Mouse (Mus musculus) heart, embryonic 10.5 days (tissue): ENCODE data around the gene Khdc3. TPM values are rescaled to one million over a fixed set of nuclear protein-coding genes. Genes with fewer than 3 reads are reported as not detected.
"Not testable (repeated sequence)": the region's sequence is repeated elsewhere in the genome, so short reads cannot be mapped to it uniquely, and the experiment has no call there.

Source experiments
- DNase-seq: peaks from one replicate; pipeline ENCODE4 v3.0.0-alpha.2; 2017; ENCODE audit warnings: low spot score
- H3K27ac ChIP-seq: fragments of 300-500 bp; sonication (generic); 2 replicates; pipeline ENCODE4 v1.5.1; 2016; ENCODE audit warnings: mild to moderate bottlenecking
- H3K27me3 ChIP-seq: fragments of 300-500 bp; sonication (generic); 2 replicates; pipeline ENCODE4 v1.6.1; 2016; ENCODE audit warnings: mild to moderate bottlenecking; ENCODE audit not compliant: poor library complexity, insufficient read depth, severe bottlenecking
- H3K36me3 ChIP-seq: fragments of 300-500 bp; sonication (generic); 2 replicates; pipeline ENCODE4 v1.6.1; 2016; ENCODE audit warnings: mild to moderate bottlenecking, moderate library complexity
- H3K4me1 ChIP-seq: fragments of 300-500 bp; sonication (generic); 2 replicates; pipeline ENCODE4 v1.6.1; 2016; ENCODE audit warnings: mild to moderate bottlenecking
- H3K4me3 ChIP-seq: fragments of 300-500 bp; sonication (generic); 2 replicates; pipeline ENCODE4 v1.5.1; 2016; ENCODE audit warnings: mild to moderate bottlenecking, moderate library complexity
- H3K9me3 ChIP-seq: fragments of 300-500 bp; sonication (generic); 2 replicates; pipeline ENCODE4 v1.6.1; 2016; ENCODE audit warnings: mild to moderate bottlenecking, moderate library complexity
- WGBS: fragments of 180-500 bp; shearing (Covaris S2); methylation state at CpG from one replicate; pipeline ENCODE4 v1.1.7; 2016; 5-methylcytosine and 5-hydroxymethylcytosine counted together
- polyA plus RNA-seq: library from polyadenylated mRNA; unstranded; fragments of >200 nt; fragmentation: Nextera tagmentation; extraction: Ambion mirVana; gene quantifications from 2 replicates; pipeline ENCODE4 v1.2.1, GENCODE M21; 2016

Khdc3 gene
- polyA plus RNA-seq, 1 experiment from 2014 or later: not detected

DNA sequence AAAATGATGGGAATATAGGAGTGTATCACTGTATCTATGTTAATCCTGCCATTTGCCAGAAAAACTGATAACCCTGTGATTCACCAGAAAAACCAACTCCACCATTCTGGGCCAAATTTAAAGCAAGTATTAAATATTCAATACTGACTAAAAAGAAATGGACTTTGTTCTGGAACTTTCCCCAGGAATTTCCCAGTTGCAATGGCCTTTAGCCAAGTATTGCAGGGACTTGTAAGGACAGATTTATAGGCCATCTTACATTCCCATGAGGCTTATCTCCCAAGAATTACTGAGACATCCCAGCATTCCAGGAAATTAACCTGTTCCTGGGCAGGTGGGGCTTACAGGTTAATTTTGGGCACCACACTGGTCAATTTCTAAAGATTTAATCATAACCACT lies 4.1 kb downstream of the Khdc3 start:
- Histone ChIP-seq H3K4me1 (peaks cover 9% of the 10 kb centered on the region), H3K36me3 (no peaks in the 10 kb centered on the region), H3K4me3 (no peak overlapping the region), H3K9me3 (no peaks in the 10 kb centered on the region), H3K27me3 (peaks cover 58% of the 10 kb centered on the region), H3K27ac (no peak overlapping the region)
- DNase-seq: no peak

DNA sequence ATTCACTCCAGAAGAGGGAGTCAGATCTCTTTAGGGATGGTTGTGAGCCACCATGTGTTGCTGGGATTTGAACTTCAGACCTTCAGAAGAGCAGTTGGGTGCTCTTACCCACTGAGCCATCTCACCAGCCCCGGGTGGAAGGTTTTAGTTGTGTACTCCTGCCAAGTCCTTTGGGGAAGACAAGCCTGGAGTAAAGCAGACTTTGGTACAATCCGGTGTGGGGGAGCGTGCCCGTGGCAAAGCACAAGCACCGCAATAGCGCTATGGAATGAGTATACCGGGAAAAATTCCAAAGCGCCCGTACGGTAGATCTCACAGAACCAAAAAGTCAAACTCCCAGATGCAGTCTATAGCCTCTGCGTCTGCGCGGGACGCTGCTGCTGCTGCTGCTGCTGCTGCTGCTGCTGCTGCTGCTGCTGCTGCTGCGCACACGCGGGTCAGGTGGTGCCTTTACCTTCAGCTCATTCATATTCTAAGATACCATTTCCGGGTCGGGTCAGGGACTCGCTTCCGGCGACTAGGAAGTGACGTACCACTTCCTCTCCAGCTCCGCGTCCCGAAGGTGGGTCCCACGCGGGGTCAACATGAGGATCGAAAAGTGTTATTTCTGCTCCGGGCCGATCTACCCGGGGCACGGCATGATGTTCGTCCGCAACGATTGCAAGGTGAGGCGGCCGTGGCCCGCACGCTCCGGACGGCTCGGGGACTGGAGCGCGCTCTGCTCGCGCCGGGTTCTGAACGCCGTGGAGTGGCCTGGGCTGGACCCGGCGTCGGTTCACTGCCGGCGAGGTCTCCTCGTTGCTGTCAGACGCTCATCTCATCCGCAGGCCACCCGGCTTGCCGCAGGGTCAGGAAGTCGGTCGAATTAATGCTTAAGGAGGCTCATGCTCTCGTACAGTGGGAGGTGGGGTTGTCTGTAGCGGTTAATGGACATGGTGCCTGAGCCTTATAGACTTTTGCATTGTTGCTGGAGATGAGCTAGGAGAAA lies 11.6 kb downstream of the Khdc3 start, which contains the start of gene Rsl24d1:
Gene Rsl24d1 (plus strand): TSS at position 508 of the 988 bp plus-strand sequence.
- H3K9me3 ChIP-seq: no peaks in the 10 kb centered on the region
- under 1% methylated on average over 64 of the region's 64 CpGs for WGBS
- H3K27me3 ChIP-seq: no peaks in the 10 kb centered on the region
- peak within 1 kb of the TSS; percentile 89 for H3K27ac ChIP-seq
- H3K4me1 ChIP-seq: 0 out of 2 replicates have a peak, but pooled peaks cover 5% of the 10 kb centered on the region
- peak; percentile 97 for DNase-seq
- H3K4me3 ChIP-seq: peak within 1 kb of the TSS; percentile 96
- H3K36me3 ChIP-seq: peaks cover 29% of the 10 kb centered on the region

- not testable (repeated sequence) for H3K27me3 ChIP-seq, H3K9me3 ChIP-seq, H3K4me1 ChIP-seq, H3K4me3 ChIP-seq, DNase-seq, H3K27ac ChIP-seq
- 94% methylated on average over 6 of the region's 6 CpGs for WGBS
- H3K36me3 ChIP-seq: peaks cover 60% of the 10 kb centered on the region
These were observed 15.1 kb downstream of the Khdc3 start for GRCm38 (mm10) chr9:73116704-73117103.

GRCm38 (mm10) chr9:73118012-73118411 lies 16.4 kb downstream of the Khdc3 start:
- H3K36me3 ChIP-seq: peaks cover 70% of the 10 kb centered on the region
- no peak overlapping the region for H3K27ac ChIP-seq
- no peaks in the 10 kb centered on the region for H3K27me3 ChIP-seq
- H3K4me3 ChIP-seq: no peak overlapping the region
- 0 out of 2 replicates have a peak, but pooled peaks cover 5% of the 10 kb centered on the region for H3K4me1 ChIP-seq
- WGBS: 82% methylated on average over 4 of the region's 4 CpGs
- DNase-seq: no peak
- H3K9me3 ChIP-seq: no peaks in the 10 kb centered on the region

GRCm38 (mm10) chr9:73121735-73122134 lies 20.1 kb downstream of the Khdc3 start:
- 74% methylated on average over 8 of the region's 8 CpGs for WGBS

GRCm38 (mm10) chr9:73125043-73125570 lies 23.5 kb downstream of the Khdc3 start:
- no peak for DNase-seq
- H3K36me3 ChIP-seq: peaks cover 94% of the 10 kb centered on the region
- H3K27me3 ChIP-seq: no peaks in the 10 kb centered on the region
- H3K4me1 ChIP-seq: no peaks in the 10 kb centered on the region
- no peak overlapping the region for H3K4me3 ChIP-seq
- WGBS: 87% methylated on average over 8 of the region's 8 CpGs
- no peak overlapping the region for H3K27ac ChIP-seq
- no peaks in the 10 kb centered on the region for H3K9me3 ChIP-seq

More at GRCm38 (mm10) chr9:73121735-73122134, 20.1 kb downstream of the Khdc3 start:
- H3K27me3 ChIP-seq: no peaks in the 10 kb centered on the region
- H3K36me3 ChIP-seq: peaks cover 89% of the 10 kb centered on the region
- no peak overlapping the region for H3K27ac ChIP-seq
- DNase-seq: no peak
- H3K9me3 ChIP-seq: no peaks in the 10 kb centered on the region
- H3K4me3 ChIP-seq: no peak overlapping the region
- H3K4me1 ChIP-seq: no peaks in the 10 kb centered on the region

DNA sequence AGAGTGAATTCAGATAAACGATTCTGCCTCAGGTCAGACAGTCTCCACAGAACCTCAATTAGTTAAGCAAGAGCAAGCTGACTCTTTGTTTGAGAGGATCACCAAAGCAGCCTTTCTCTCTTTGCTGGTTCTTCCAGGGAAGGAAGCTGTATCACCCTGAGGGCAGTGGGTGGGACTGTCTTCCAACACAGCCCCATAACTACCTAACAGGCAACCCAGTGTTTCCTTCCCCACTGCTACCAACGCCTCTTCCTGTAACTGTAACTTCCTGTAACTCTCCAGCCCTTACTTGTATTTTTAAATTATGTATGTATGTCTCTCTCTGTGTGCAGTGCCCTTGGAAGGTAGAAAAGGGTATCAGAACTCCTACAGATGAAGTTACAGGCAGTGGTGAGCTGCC lies 25.8 kb downstream of the Khdc3 start:
- Histone ChIP-seq H3K9me3 (no peaks in the 10 kb centered on the region), H3K4me3 (no peak overlapping the region), H3K36me3 (peaks cover 71% of the 10 kb centered on the region), H3K27ac (no peak overlapping the region), H3K27me3 (no peaks in the 10 kb centered on the region), H3K4me1 (no peaks in the 10 kb centered on the region)
- WGBS: 90% methylated on average over 2 of the region's 2 CpGs
- no peak for DNase-seq

- 80% methylated on average over 8 of the region's 8 CpGs for WGBS
- peaks cover 50% of the 10 kb centered on the region for H3K36me3 ChIP-seq
- no peak overlapping the region for H3K27ac ChIP-seq
- no peak overlapping the region for H3K4me3 ChIP-seq
- H3K9me3 ChIP-seq: no peaks in the 10 kb centered on the region
- H3K27me3 ChIP-seq: no peaks in the 10 kb centered on the region
- H3K4me1 ChIP-seq: no peaks in the 10 kb centered on the region
- DNase-seq: no peak
These were observed 28.2 kb downstream of the Khdc3 start for GRCm38 (mm10) chr9:73129875-73130274.

DNA sequence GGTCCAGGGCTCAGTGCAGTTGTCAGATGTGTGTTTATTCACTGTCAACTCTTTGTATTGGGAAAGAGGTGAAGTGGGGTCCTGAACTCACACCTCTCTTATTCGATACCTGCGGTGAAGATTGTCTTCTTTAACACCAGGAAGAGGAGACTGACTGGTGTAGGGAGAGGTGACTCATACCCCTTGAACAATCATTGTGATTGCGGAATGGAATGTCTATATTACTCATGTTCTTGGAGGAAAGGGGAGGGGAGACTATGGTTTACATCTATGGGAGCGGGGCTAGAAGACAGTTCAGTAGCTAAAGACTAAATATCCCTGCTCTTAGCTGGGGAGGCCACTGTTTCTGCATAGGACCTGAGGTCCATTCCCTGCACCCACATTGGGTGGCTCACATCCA lies 28.9 kb downstream of the Khdc3 start:
- H3K36me3 ChIP-seq: peaks cover 43% of the 10 kb centered on the region
- no peak for DNase-seq
- no peak overlapping the region for H3K27ac ChIP-seq
- H3K4me1 ChIP-seq: no peaks in the 10 kb centered on the region
- H3K27me3 ChIP-seq: no peaks in the 10 kb centered on the region
- 89% methylated on average over 4 of the region's 4 CpGs for WGBS
- H3K9me3 ChIP-seq: no peaks in the 10 kb centered on the region
- no peak overlapping the region for H3K4me3 ChIP-seq

DNA sequence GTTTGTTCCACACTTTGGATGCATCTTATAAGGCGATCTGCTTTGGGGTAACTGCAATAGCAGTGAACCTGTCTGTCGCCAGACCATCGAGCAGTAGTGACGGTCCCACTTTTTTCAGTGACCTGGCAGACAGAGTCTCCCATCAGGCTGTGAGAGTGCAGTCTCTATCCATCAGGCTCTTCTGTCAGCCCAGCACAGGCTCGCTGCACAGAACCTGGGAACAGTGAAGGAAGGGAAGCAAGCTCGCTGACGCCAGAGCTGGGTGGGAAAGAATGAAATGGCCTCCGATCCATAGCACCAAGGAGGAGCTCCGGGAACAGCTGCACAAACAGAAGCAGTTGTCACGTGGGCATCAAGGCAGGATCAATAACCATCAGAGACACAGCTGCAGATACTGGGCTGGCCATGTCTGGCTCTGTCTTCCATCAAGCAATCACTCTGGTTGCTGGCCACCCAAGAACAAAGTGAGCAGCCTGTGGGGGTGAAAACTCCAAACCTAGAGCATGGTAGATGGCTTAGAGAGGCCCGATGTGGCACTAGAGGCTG lies 35.8 kb downstream of the Khdc3 start:
- no peak overlapping the region for H3K27ac ChIP-seq
- 0 out of 2 replicates have a peak, but pooled peaks cover 3% of the 10 kb centered on the region for H3K4me1 ChIP-seq
- no peaks in the 10 kb centered on the region for H3K9me3 ChIP-seq
- H3K36me3 ChIP-seq: no peaks in the 10 kb centered on the region
- H3K4me3 ChIP-seq: no peak overlapping the region
- WGBS: 61% methylated on average over 11 of the region's 11 CpGs
- no peak for DNase-seq
- H3K27me3 ChIP-seq: no peaks in the 10 kb centered on the region

Other genes starting within 250 kb of the Khdc3 start
- 1.6 and 2.2 TPM in 2 replicates for gene Pygo1, start 176.2 kb upstream of the Khdc3 start, polyA plus RNA-seq
- 0.59 and 1.1 TPM in 2 replicates for gene Dyx1c1, start 143.1 kb upstream of the Khdc3 start, polyA plus RNA-seq
- not detected in 2 replicates for gene Gm44503, start 143.0 kb upstream of the Khdc3 start, polyA plus RNA-seq
- 11.5 and 12.9 TPM in 2 replicates for gene Ccpg1os, start 116.5 kb upstream of the Khdc3 start, polyA plus RNA-seq
- 18.3 and 23.5 TPM in 2 replicates for gene Ccpg1, start 116.4 kb upstream of the Khdc3 start, polyA plus RNA-seq
- 10.9 and 13.2 TPM in 2 replicates for gene Pigb, start 61.5 kb upstream of the Khdc3 start, polyA plus RNA-seq
- 3.5 and 5.3 TPM in 2 replicates for gene Rab27a, start 57.0 kb upstream of the Khdc3 start, polyA plus RNA-seq
- not detected in 2 replicates for gene Gm20509, start 634 bp downstream of the Khdc3 start, polyA plus RNA-seq
- gene Rsl24d1, start 11.6 kb downstream of the Khdc3 start, polyA plus RNA-seq: 101 and 124 TPM in 2 replicates